Mouse (Mus musculus): ENCODE measurements around the gene Elf5. TPM values are rescaled to one million over a fixed set of nuclear protein-coding genes. Genes with fewer than 3 reads are reported as not detected.
A peak's percentile ranks its signal among the peaks of the same experiment; 100 is the strongest.

The Elf5 gene
- polyA plus RNA-seq, 1 experiment from 2014 or later = 0.09 TPM

GRCm38 (mm10) chr2:103476657-103477056 lies 65.2 kb downstream of the Elf5 start:
- Histone ChIP-seq H3K9ac (ENCODE audit: low read depth, low read length) (no peak overlapping the region), H3K27me3 (ENCODE audit: control insufficient read depth, insufficient read depth, low read depth, low read length) (no peaks in the 10 kb centered on the region), H3K27ac (ENCODE audit: low read length) (peak overlapping the region; percentile 26), H3K4me1 (ENCODE audit: control insufficient read depth, low read depth, low read length) (peaks cover 40% of the 10 kb centered on the region), H3K9me3 (replicated peaks; ENCODE audit: control insufficient read depth, low read length) (no peaks in the 10 kb centered on the region), H3K36me3 (ENCODE audit: control insufficient read depth, insufficient read depth) (peaks cover 46% of the 10 kb centered on the region), H3K4me3 (ENCODE audit: low read depth, low read length) (no peak overlapping the region), H3K4me2 (ENCODE audit: low read depth, low read length) (no peak overlapping the region)
- WGBS (ENCODE audit: insufficient replicate concordance) = 37% methylated on average over 11 of the region's 11 CpGs
- no peak for ATAC-seq (ENCODE audit: low read depth)

GRCm38 (mm10) chr2:103477456-103477855 lies 66.0 kb downstream of the Elf5 start:
- peaks cover 43% of the 10 kb centered on the region for H3K36me3 ChIP-seq (ENCODE audit: control insufficient read depth, insufficient read depth)
- peak overlapping the region; percentile 60 for H3K27ac ChIP-seq (ENCODE audit: low read length)

GRCm38 (mm10) chr2:103478326-103478725 lies 66.8 kb downstream of the Elf5 start:
- H3K9ac ChIP-seq (ENCODE audit: low read depth, low read length) = no peak overlapping the region
- peaks cover 50% of the 10 kb centered on the region for H3K4me1 ChIP-seq (ENCODE audit: control insufficient read depth, low read depth, low read length)
- H3K4me2 ChIP-seq (ENCODE audit: low read depth, low read length) = no peak overlapping the region
- H3K27ac ChIP-seq (ENCODE audit: low read length) = peak overlapping the region; percentile 61; the same call in 1 of the 2 replicates
- WGBS (ENCODE audit: insufficient replicate concordance) = 91% methylated on average over 3 of the region's 3 CpGs
- H3K9me3 ChIP-seq (replicated peaks; ENCODE audit: control insufficient read depth, low read length) = no peaks in the 10 kb centered on the region
- no peak overlapping the region for H3K4me3 ChIP-seq (ENCODE audit: low read depth, low read length)
- peaks cover 34% of the 10 kb centered on the region for H3K36me3 ChIP-seq (ENCODE audit: control insufficient read depth, insufficient read depth)
- ATAC-seq (ENCODE audit: low read depth) = no peak
- H3K27me3 ChIP-seq (ENCODE audit: control insufficient read depth, insufficient read depth, low read depth, low read length) = no peaks in the 10 kb centered on the region

More at GRCm38 (mm10) chr2:103477456-103477855, 66.0 kb downstream of the Elf5 start:
- Histone ChIP-seq H3K4me1 (ENCODE audit: control insufficient read depth, low read depth, low read length) (peaks cover 46% of the 10 kb centered on the region), H3K4me2 (ENCODE audit: low read depth, low read length) (no peak overlapping the region), H3K9ac (ENCODE audit: low read depth, low read length) (no peak overlapping the region), H3K4me3 (ENCODE audit: low read depth, low read length) (no peak overlapping the region), H3K27me3 (ENCODE audit: control insufficient read depth, insufficient read depth, low read depth, low read length) (no peaks in the 10 kb centered on the region), H3K9me3 (replicated peaks; ENCODE audit: control insufficient read depth, low read length) (no peaks in the 10 kb centered on the region)
- ATAC-seq (ENCODE audit: low read depth) = peak; percentile 51
- WGBS (ENCODE audit: insufficient replicate concordance) = 49% methylated on average over 4 of the region's 4 CpGs

- H3K36me3 ChIP-seq (ENCODE audit: control insufficient read depth, insufficient read depth) = peaks cover 15% of the 10 kb centered on the region
- H3K9ac ChIP-seq (ENCODE audit: low read depth, low read length) = peak overlapping the region; percentile 64
- H3K27me3 ChIP-seq (ENCODE audit: control insufficient read depth, insufficient read depth, low read depth, low read length) = no peaks in the 10 kb centered on the region
- H3K27ac ChIP-seq (ENCODE audit: low read length) = peak overlapping the region; percentile 89
- H3K9me3 ChIP-seq (replicated peaks; ENCODE audit: control insufficient read depth, low read length) = no peaks in the 10 kb centered on the region
- peak overlapping the region; percentile 78 for H3K4me3 ChIP-seq (ENCODE audit: low read depth, low read length)
- H3K4me2 ChIP-seq (ENCODE audit: low read depth, low read length) = peak overlapping the region; percentile 89
- H3K4me1 ChIP-seq (ENCODE audit: control insufficient read depth, low read depth, low read length) = peaks cover 50% of the 10 kb centered on the region
- WGBS (ENCODE audit: insufficient replicate concordance) = 15% methylated on average over 8 of the region's 8 CpGs
- peak; percentile 43 for ATAC-seq (ENCODE audit: low read depth)
These were observed 68.8 kb downstream of the Elf5 start for GRCm38 (mm10) chr2:103480240-103480639.

- Histone ChIP-seq H3K4me1 (ENCODE audit: control insufficient read depth, low read depth, low read length) (peaks cover 53% of the 10 kb centered on the region), H3K36me3 (ENCODE audit: control insufficient read depth, insufficient read depth) (peaks cover 8% of the 10 kb centered on the region), H3K27me3 (ENCODE audit: control insufficient read depth, insufficient read depth, low read depth, low read length) (no peaks in the 10 kb centered on the region), H3K4me3 (ENCODE audit: low read depth, low read length) (peak overlapping the region; percentile 78), H3K27ac (ENCODE audit: low read length) (peak overlapping the region; percentile 89), H3K9ac (ENCODE audit: low read depth, low read length) (peak overlapping the region; percentile 64), H3K9me3 (replicated peaks; ENCODE audit: control insufficient read depth, low read length) (no peaks in the 10 kb centered on the region), H3K4me2 (ENCODE audit: low read depth, low read length) (peak overlapping the region; percentile 89)
- ATAC-seq (ENCODE audit: low read depth) = no peak
- WGBS (ENCODE audit: insufficient replicate concordance) = 73% methylated on average over 4 of the region's 4 CpGs
These were observed 69.4 kb downstream of the Elf5 start for GRCm38 (mm10) chr2:103480871-103481270.

- peak overlapping the region; percentile 89 for H3K27ac ChIP-seq (ENCODE audit: low read length)
- H3K4me3 ChIP-seq (ENCODE audit: low read depth, low read length) = peak overlapping the region; percentile 78
- no peaks in the 10 kb centered on the region for H3K27me3 ChIP-seq (ENCODE audit: control insufficient read depth, insufficient read depth, low read depth, low read length)
- WGBS (ENCODE audit: insufficient replicate concordance) = 67% methylated on average over 11 of the region's 11 CpGs
- H3K9ac ChIP-seq (ENCODE audit: low read depth, low read length) = peak overlapping the region; percentile 49
- H3K9me3 ChIP-seq (replicated peaks; ENCODE audit: control insufficient read depth, low read length) = no peaks in the 10 kb centered on the region
- peak overlapping the region; percentile 89 for H3K4me2 ChIP-seq (ENCODE audit: low read depth, low read length)
- H3K36me3 ChIP-seq (ENCODE audit: control insufficient read depth, insufficient read depth) = peaks cover 6% of the 10 kb centered on the region
- peaks cover 52% of the 10 kb centered on the region for H3K4me1 ChIP-seq (ENCODE audit: control insufficient read depth, low read depth, low read length)
- no peak for ATAC-seq (ENCODE audit: low read depth)
These were observed 70.1 kb downstream of the Elf5 start for GRCm38 (mm10) chr2:103481314-103482231.

- ATAC-seq (ENCODE audit: low read depth) = no peak
- 21% methylated on average over 7 of the region's 7 CpGs for WGBS (ENCODE audit: insufficient replicate concordance)
- Histone ChIP-seq H3K36me3 (ENCODE audit: control insufficient read depth, insufficient read depth) (no peaks in the 10 kb centered on the region), H3K4me1 (ENCODE audit: control insufficient read depth, low read depth, low read length) (peaks cover 41% of the 10 kb centered on the region), H3K27me3 (ENCODE audit: control insufficient read depth, insufficient read depth, low read depth, low read length) (no peaks in the 10 kb centered on the region), H3K27ac (ENCODE audit: low read length) (peak overlapping the region; percentile 98), H3K4me3 (ENCODE audit: low read depth, low read length) (peak overlapping the region; percentile 78), H3K9ac (ENCODE audit: low read depth, low read length) (peak overlapping the region; percentile 91), H3K9me3 (replicated peaks; ENCODE audit: control insufficient read depth, low read length) (no peaks in the 10 kb centered on the region), H3K4me2 (ENCODE audit: low read depth, low read length) (peak overlapping the region; percentile 89)
These were observed 71.9 kb downstream of the Elf5 start for GRCm38 (mm10) chr2:103483289-103483985.

GRCm38 (mm10) chr2:103483986-103484520 lies 72.6 kb downstream of the Elf5 start:
- 6% methylated on average over 5 of the region's 5 CpGs for WGBS (ENCODE audit: insufficient replicate concordance)
- Histone ChIP-seq H3K4me1 (ENCODE audit: control insufficient read depth, low read depth, low read length) (peaks cover 35% of the 10 kb centered on the region), H3K4me2 (ENCODE audit: low read depth, low read length) (peak overlapping the region; percentile 89)

More at GRCm38 (mm10) chr2:103483986-103484520, 72.6 kb downstream of the Elf5 start:
- ATAC-seq (ENCODE audit: low read depth) = peak; percentile 67
- Histone ChIP-seq H3K27me3 (ENCODE audit: control insufficient read depth, insufficient read depth, low read depth, low read length) (no peaks in the 10 kb centered on the region), H3K36me3 (ENCODE audit: control insufficient read depth, insufficient read depth) (no peaks in the 10 kb centered on the region), H3K27ac (ENCODE audit: low read length) (peak overlapping the region; percentile 98), H3K4me3 (ENCODE audit: low read depth, low read length) (peak overlapping the region; percentile 78), H3K9ac (ENCODE audit: low read depth, low read length) (peak overlapping the region; percentile 91), H3K9me3 (replicated peaks; ENCODE audit: control insufficient read depth, low read length) (no peaks in the 10 kb centered on the region)
